Mouse (Mus musculus): Measurements from ENCODE around the gene Nfkbiz. TPM values are rescaled to one million over a fixed set of nuclear protein-coding genes. Genes with fewer than 3 reads are reported as not detected.

Gene Nfkbiz
- polyA plus RNA-seq, 1 experiment from 2014 or later, result 2.3 TPM

GRCm38 (mm10) chr16:55782911-55783310, 55.8 kb downstream of the Nfkbiz start:
- Histone ChIP-seq H3K27me3 (ENCODE audit: control insufficient read depth, insufficient read depth, low read length) (no peaks in the 10 kb centered on the region), H3K36me3 (ENCODE audit: control insufficient read depth, insufficient read depth, low read length) (no peaks in the 10 kb centered on the region), H3K4me3 (ENCODE audit: low read depth, low read length) (no peak overlapping the region), H3K9me3 (ENCODE audit: control insufficient read depth, low read length) (no peaks in the 10 kb centered on the region), H3K9ac (ENCODE audit: low read length) (no peak overlapping the region), H3K4me1 (replicated peaks; ENCODE audit: control insufficient read depth, insufficient read depth, low read length) (no peaks in the 10 kb centered on the region), H3K27ac (ENCODE audit: low read depth, low read length) (no peak overlapping the region), H3K4me2 (ENCODE audit: low read depth, low read length, severe bottlenecking) (no peak overlapping the region)
- DNase-seq (ENCODE audit: low spot score), result no peak
- no peak for ATAC-seq (replicated peaks; ENCODE audit: low FRiP score)
- 88% methylated on average over 2 of the region's 2 CpGs for WGBS

- no peaks in the 10 kb centered on the region for H3K9me3 ChIP-seq (ENCODE audit: control insufficient read depth, low read length)
- DNase-seq (ENCODE audit: low spot score) (no peak), ATAC-seq (replicated peaks; ENCODE audit: low FRiP score) (no peak)
- H3K4me3 ChIP-seq (ENCODE audit: low read depth, low read length), result no peak overlapping the region
- H3K4me2 ChIP-seq (ENCODE audit: low read depth, low read length, severe bottlenecking), result no peak overlapping the region
- no peaks in the 10 kb centered on the region for H3K36me3 ChIP-seq (ENCODE audit: control insufficient read depth, insufficient read depth, low read length)
- H3K27me3 ChIP-seq (ENCODE audit: control insufficient read depth, insufficient read depth, low read length), result no peaks in the 10 kb centered on the region
- 68% methylated on average over 5 of the region's 5 CpGs for WGBS
- H3K9ac ChIP-seq (ENCODE audit: low read length), result no peak overlapping the region
- no peak overlapping the region for H3K27ac ChIP-seq (ENCODE audit: low read depth, low read length)
- no peaks in the 10 kb centered on the region for H3K4me1 ChIP-seq (replicated peaks; ENCODE audit: control insufficient read depth, insufficient read depth, low read length)
Observed at GRCm38 (mm10) chr16:55781809-55782208, 56.9 kb downstream of the Nfkbiz start.

GRCm38 (mm10) chr16:55780958-55781558, 57.6 kb downstream of the Nfkbiz start:
- Histone ChIP-seq H3K4me3 (ENCODE audit: low read depth, low read length) (no peak overlapping the region), H3K9me3 (ENCODE audit: control insufficient read depth, low read length) (no peaks in the 10 kb centered on the region), H3K4me1 (replicated peaks; ENCODE audit: control insufficient read depth, insufficient read depth, low read length) (no peaks in the 10 kb centered on the region), H3K4me2 (ENCODE audit: low read depth, low read length, severe bottlenecking) (no peak overlapping the region), H3K36me3 (ENCODE audit: control insufficient read depth, insufficient read depth, low read length) (no peaks in the 10 kb centered on the region), H3K9ac (ENCODE audit: low read length) (no peak overlapping the region), H3K27me3 (ENCODE audit: control insufficient read depth, insufficient read depth, low read length) (no peaks in the 10 kb centered on the region), H3K27ac (ENCODE audit: low read depth, low read length) (no peak overlapping the region)
- WGBS, result 65% methylated on average over 5 of the region's 5 CpGs
- DNase-seq (ENCODE audit: low spot score), result no peak
- no peak for ATAC-seq (replicated peaks; ENCODE audit: low FRiP score)

DNA sequence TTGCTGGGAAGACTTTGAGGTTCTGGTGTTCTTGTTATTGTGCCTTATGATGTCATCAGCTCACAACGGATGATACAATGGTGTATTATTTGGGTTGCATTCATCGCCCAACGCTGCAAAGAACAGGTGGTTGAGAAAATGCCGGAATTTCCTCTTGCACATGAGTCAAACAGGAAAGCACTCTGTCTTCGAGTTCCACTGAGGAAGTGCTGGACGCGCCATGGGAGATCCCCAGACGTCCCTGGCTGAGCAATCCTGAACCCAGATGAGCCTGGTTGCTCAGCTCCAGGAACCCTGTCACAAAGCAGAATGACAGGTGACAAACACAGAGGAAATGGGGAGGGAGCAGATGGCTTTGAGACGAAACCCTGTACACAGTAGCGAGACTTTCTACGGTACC, 62.4 kb downstream of the Nfkbiz start:
- DNase-seq (ENCODE audit: low spot score) (no peak), ATAC-seq (replicated peaks; ENCODE audit: low FRiP score) (no peak)
- Histone ChIP-seq H3K27me3 (ENCODE audit: control insufficient read depth, insufficient read depth, low read length) (no peaks in the 10 kb centered on the region), H3K27ac (ENCODE audit: low read depth, low read length) (no peak overlapping the region), H3K36me3 (ENCODE audit: control insufficient read depth, insufficient read depth, low read length) (no peaks in the 10 kb centered on the region), H3K4me2 (ENCODE audit: low read depth, low read length, severe bottlenecking) (no peak overlapping the region), H3K9me3 (ENCODE audit: control insufficient read depth, low read length) (no peaks in the 10 kb centered on the region), H3K4me1 (replicated peaks; ENCODE audit: control insufficient read depth, insufficient read depth, low read length) (no peaks in the 10 kb centered on the region), H3K9ac (ENCODE audit: low read length) (no peak overlapping the region), H3K4me3 (ENCODE audit: low read depth, low read length) (no peak overlapping the region)
- WGBS, result 90% methylated on average over 11 of the region's 11 CpGs

GRCm38 (mm10) chr16:55770247-55770646, 68.5 kb downstream of the Nfkbiz start:
- Histone ChIP-seq H3K27ac (ENCODE audit: low read depth, low read length) (no peak overlapping the region), H3K9me3 (ENCODE audit: control insufficient read depth, low read length) (no peaks in the 10 kb centered on the region), H3K36me3 (ENCODE audit: control insufficient read depth, insufficient read depth, low read length) (no peaks in the 10 kb centered on the region), H3K27me3 (ENCODE audit: control insufficient read depth, insufficient read depth, low read length) (no peaks in the 10 kb centered on the region), H3K9ac (ENCODE audit: low read length) (no peak overlapping the region), H3K4me3 (ENCODE audit: low read depth, low read length) (no peak overlapping the region), H3K4me2 (ENCODE audit: low read depth, low read length, severe bottlenecking) (no peak overlapping the region), H3K4me1 (replicated peaks; ENCODE audit: control insufficient read depth, insufficient read depth, low read length) (no peaks in the 10 kb centered on the region)
- DNase-seq (ENCODE audit: low spot score) (no peak), ATAC-seq (replicated peaks; ENCODE audit: low FRiP score) (no peak)
- 84% methylated on average over 3 of the region's 3 CpGs for WGBS

Other genes starting within 250 kb of the Nfkbiz start
- 1.00 and 1.2 TPM in 2 replicates for gene Nxpe3, start 56.4 kb upstream of the Nfkbiz start, polyA plus RNA-seq (2014; fragmentation: Nextera tagmentation; extraction: Ambion mirVana)
- gene Cep97, start 96.0 kb upstream of the Nfkbiz start, polyA plus RNA-seq (2014; fragmentation: Nextera tagmentation; extraction: Ambion mirVana), result 17.9 and 20.5 TPM in 2 replicates
- 718 and 776 TPM in 2 replicates for gene Rpl24, start 127.4 kb upstream of the Nfkbiz start, polyA plus RNA-seq (2014; fragmentation: Nextera tagmentation; extraction: Ambion mirVana)
- gene Zbtb11, start 135.0 kb upstream of the Nfkbiz start, polyA plus RNA-seq (2014; fragmentation: Nextera tagmentation; extraction: Ambion mirVana), result 19.1 and 21.7 TPM in 2 replicates
- 332 and 372 TPM in 2 replicates for gene Pcnp, start 190.8 kb upstream of the Nfkbiz start, polyA plus RNA-seq (2014; fragmentation: Nextera tagmentation; extraction: Ambion mirVana)
- 31.2 and 33.6 TPM in 2 replicates for gene Trmt10c, start 198.9 kb upstream of the Nfkbiz start, polyA plus RNA-seq (2014; fragmentation: Nextera tagmentation; extraction: Ambion mirVana)
- 37.6 and 41.4 TPM in 2 replicates for gene Senp7, start 209.4 kb upstream of the Nfkbiz start, polyA plus RNA-seq (2014; fragmentation: Nextera tagmentation; extraction: Ambion mirVana)